Mouse (Mus musculus) bone marrow, adult 2 months (tissue): ENCODE measurements around the gene Sbsn.

Source experiments
- CTCF ChIP-seq: fragments of 200-500 bp; IDR thresholded peaks from 2 replicates; pipeline ENCODE4 v1.5.1; 2011; ENCODE audit warnings: low read length, control low read depth; ENCODE audit not compliant: control insufficient read depth, insufficient read depth
- POLR2A ChIP-seq: fragments of 200-500 bp; IDR thresholded peaks from 2 replicates; pipeline ENCODE4 v1.6.1; 2011; ENCODE audit warnings: low read depth, mild to moderate bottlenecking, control low read depth, low read length, borderline replicate concordance; ENCODE audit not compliant: control insufficient read depth

- no peak for TF ChIP-seq CTCF
- TF ChIP-seq POLR2A = no peak
Measured at GRCm38 (mm10) chr7:30796790-30797189, 45.5 kb downstream of the Sbsn start.
